Mouse (Mus musculus): Measurements from ENCODE around the gene Klhl1.

- TF ChIP-seq POLR2A (IDR thresholded peaks at IDR 0.05; ENCODE audit: low read depth, low read length), result no peak
- TF ChIP-seq CTCF (IDR thresholded peaks at IDR 0.05; ENCODE audit: borderline replicate concordance, insufficient read depth, low read length), result no peak
Measured at GRCm38 (mm10) chr14:96392032-96392737, 126.7 kb downstream of the Klhl1 start.
